Mouse (Mus musculus): ENCODE results near the gene H2-DMb2. TPM values are rescaled to one million over a fixed set of nuclear protein-coding genes. Genes with fewer than 3 reads are reported as not detected.

H2-DMb2 gene
- polyA plus RNA-seq, 1 experiment from 2014 or later = 0.18 TPM

Other genes with a start within 250 kb of the H2-DMb2 start
- gene Platr17, start 238.2 kb upstream of the H2-DMb2 start, polyA plus RNA-seq (2014; fragmentation: Nextera tagmentation; extraction: Ambion mirVana) = 1.1 TPM in 1 of 2 replicates, not detected in the other
- 40.7 and 44.6 TPM in 2 replicates for gene Daxx, start 233.9 kb upstream of the H2-DMb2 start, polyA plus RNA-seq (2014; fragmentation: Nextera tagmentation; extraction: Ambion mirVana)
- gene Tapbp, start 227.4 kb upstream of the H2-DMb2 start, polyA plus RNA-seq (2014; fragmentation: Nextera tagmentation; extraction: Ambion mirVana) = 18.3 and 20.6 TPM in 2 replicates
- 12.1 and 13.1 TPM in 2 replicates for gene Zbtb22, start 227.4 kb upstream of the H2-DMb2 start, polyA plus RNA-seq (2014; fragmentation: Nextera tagmentation; extraction: Ambion mirVana)
- 47.2 and 50.3 TPM in 2 replicates for gene Rgl2, start 213.8 kb upstream of the H2-DMb2 start, polyA plus RNA-seq (2014; fragmentation: Nextera tagmentation; extraction: Ambion mirVana)
- gene Pfdn6, start 203.0 kb upstream of the H2-DMb2 start, polyA plus RNA-seq (2014; fragmentation: Nextera tagmentation; extraction: Ambion mirVana) = 167 and 188 TPM in 2 replicates
- 15.5 and 16.9 TPM in 2 replicates for gene Wdr46, start 202.6 kb upstream of the H2-DMb2 start, polyA plus RNA-seq (2014; fragmentation: Nextera tagmentation; extraction: Ambion mirVana)
- gene B3galt4, start 191.8 kb upstream of the H2-DMb2 start, polyA plus RNA-seq (2014; fragmentation: Nextera tagmentation; extraction: Ambion mirVana) = 8.0 and 10.1 TPM in 2 replicates
- gene Vps52, start 187.5 kb upstream of the H2-DMb2 start, polyA plus RNA-seq (2014; fragmentation: Nextera tagmentation; extraction: Ambion mirVana) = 50.6 and 63.2 TPM in 2 replicates
- 872 and 980 TPM in 2 replicates for gene Rps18, start 187.3 kb upstream of the H2-DMb2 start, polyA plus RNA-seq (2014; fragmentation: Nextera tagmentation; extraction: Ambion mirVana)
- gene H2-K1, start 143.0 kb upstream of the H2-DMb2 start, polyA plus RNA-seq (2014; fragmentation: Nextera tagmentation; extraction: Ambion mirVana) = 10.5 and 15.5 TPM in 2 replicates
- 9.1 and 18.5 TPM in 2 replicates for gene Ring1, start 118.6 kb upstream of the H2-DMb2 start, polyA plus RNA-seq (2014; fragmentation: Nextera tagmentation; extraction: Ambion mirVana)
- 56.1 and 75.0 TPM in 2 replicates for gene H2-Ke6, start 115.2 kb upstream of the H2-DMb2 start, polyA plus RNA-seq (2014; fragmentation: Nextera tagmentation; extraction: Ambion mirVana)
- gene Slc39a7, start 111.6 kb upstream of the H2-DMb2 start, polyA plus RNA-seq (2014; fragmentation: Nextera tagmentation; extraction: Ambion mirVana) = 95.7 and 97.0 TPM in 2 replicates
- gene Rxrb, start 111.5 kb upstream of the H2-DMb2 start, polyA plus RNA-seq (2014; fragmentation: Nextera tagmentation; extraction: Ambion mirVana) = 33.3 and 33.4 TPM in 2 replicates
- 2.4 and 2.9 TPM in 2 replicates for gene Col11a2, start 103.9 kb upstream of the H2-DMb2 start, polyA plus RNA-seq (2014; fragmentation: Nextera tagmentation; extraction: Ambion mirVana)
- gene H2-Oa, start 51.0 kb upstream of the H2-DMb2 start, polyA plus RNA-seq (2014; fragmentation: Nextera tagmentation; extraction: Ambion mirVana) = not detected in 2 replicates
- 16.7 and 20.4 TPM in 2 replicates for gene H2-DMa, start 23.8 kb upstream of the H2-DMb2 start, polyA plus RNA-seq (2014; fragmentation: Nextera tagmentation; extraction: Ambion mirVana)
- gene Brd2, start 20.7 kb upstream of the H2-DMb2 start, polyA plus RNA-seq (2014; fragmentation: Nextera tagmentation; extraction: Ambion mirVana) = 160 and 171 TPM in 2 replicates
- gene H2-DMb1, start 9.8 kb downstream of the H2-DMb2 start, polyA plus RNA-seq (2014; fragmentation: Nextera tagmentation; extraction: Ambion mirVana) = 0.38 and 0.91 TPM in 2 replicates
- gene Tap1, start 44.2 kb downstream of the H2-DMb2 start, polyA plus RNA-seq (2014; fragmentation: Nextera tagmentation; extraction: Ambion mirVana) = 1.1 and 2.9 TPM in 2 replicates
- 1.0 and 2.2 TPM in 2 replicates for gene Psmb9, start 44.5 kb downstream of the H2-DMb2 start, polyA plus RNA-seq (2014; fragmentation: Nextera tagmentation; extraction: Ambion mirVana)
- gene Psmb8, start 54.4 kb downstream of the H2-DMb2 start, polyA plus RNA-seq (2014; fragmentation: Nextera tagmentation; extraction: Ambion mirVana) = 1.1 and 5.1 TPM in 2 replicates
- 0.77 and 1.6 TPM in 2 replicates for gene Tap2, start 60.2 kb downstream of the H2-DMb2 start, polyA plus RNA-seq (2014; fragmentation: Nextera tagmentation; extraction: Ambion mirVana)
- gene H2-Ob, start 95.6 kb downstream of the H2-DMb2 start, polyA plus RNA-seq (2014; fragmentation: Nextera tagmentation; extraction: Ambion mirVana) = not detected in 2 replicates
- 1.1 and 2.0 TPM in 2 replicates for gene H2-Ab1, start 114.4 kb downstream of the H2-DMb2 start, polyA plus RNA-seq (2014; fragmentation: Nextera tagmentation; extraction: Ambion mirVana)
- 0.83 TPM in 1 of 2 replicates, not detected in the other for gene H2-Aa, start 144.5 kb downstream of the H2-DMb2 start, polyA plus RNA-seq (2014; fragmentation: Nextera tagmentation; extraction: Ambion mirVana)
- 2.4 and 2.7 TPM in 2 replicates for gene H2-Eb1, start 162.6 kb downstream of the H2-DMb2 start, polyA plus RNA-seq (2014; fragmentation: Nextera tagmentation; extraction: Ambion mirVana)
- gene H2-Eb2, start 182.4 kb downstream of the H2-DMb2 start, polyA plus RNA-seq (2014; fragmentation: Nextera tagmentation; extraction: Ambion mirVana) = 0.16 TPM in 1 of 2 replicates, not detected in the other
- gene Btnl2, start 211.5 kb downstream of the H2-DMb2 start, polyA plus RNA-seq (2014; fragmentation: Nextera tagmentation; extraction: Ambion mirVana) = not detected in 2 replicates
- gene Btnl1, start 233.8 kb downstream of the H2-DMb2 start, polyA plus RNA-seq (2014; fragmentation: Nextera tagmentation; extraction: Ambion mirVana) = not detected in 2 replicates

All from midbrain, embryonic 14.5 days (tissue).